Mouse (Mus musculus) right cerebral cortex, adult 2 months (tissue): ENCODE results near the gene Ikzf1.

Experiments
- DNase-seq, 2 experiments: peaks; one replicate each; pipeline ENCODE4 v3.0.0; 2021 to 2022; ENCODE audit warnings: low spot score in 2 of 2

Ikzf1 gene

DNA sequence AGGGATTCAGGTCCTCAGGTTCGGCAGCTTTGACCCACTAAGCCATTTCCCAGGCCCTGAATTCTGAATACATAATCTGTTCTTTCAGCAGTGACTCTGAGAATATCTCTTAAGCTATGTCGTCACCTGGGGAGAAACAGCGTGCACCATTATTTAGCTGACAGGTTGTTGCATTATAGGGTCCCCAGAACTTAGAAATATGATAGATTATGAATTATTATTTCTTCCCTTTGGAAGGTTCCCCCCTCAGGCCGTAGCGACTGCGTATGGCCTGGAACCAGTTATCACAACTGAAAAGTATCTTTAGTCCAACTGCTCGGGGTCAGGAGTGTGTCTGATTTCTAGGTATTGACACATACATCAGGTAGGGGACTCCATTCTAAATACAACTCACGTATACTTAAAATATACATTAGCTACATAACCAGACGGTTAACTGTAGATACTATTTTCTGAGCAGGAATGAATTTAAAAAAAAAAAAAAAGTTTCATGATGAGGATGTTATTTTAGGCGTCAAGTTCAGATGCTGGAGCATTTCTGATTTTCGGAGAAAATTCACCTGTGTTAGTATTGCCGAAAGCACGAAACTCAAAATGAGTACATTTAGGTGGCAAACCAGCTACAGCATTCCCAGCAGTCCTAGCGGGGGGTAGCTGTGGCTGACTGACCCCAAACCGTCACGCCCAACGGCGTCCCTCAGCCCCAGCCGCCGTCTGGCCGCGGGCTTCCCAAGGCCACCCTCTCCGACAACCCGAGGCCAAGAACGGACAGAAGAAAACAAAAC lies 123.4 kb downstream of the Ikzf1 start:
- DNase-seq: no peak

DNA sequence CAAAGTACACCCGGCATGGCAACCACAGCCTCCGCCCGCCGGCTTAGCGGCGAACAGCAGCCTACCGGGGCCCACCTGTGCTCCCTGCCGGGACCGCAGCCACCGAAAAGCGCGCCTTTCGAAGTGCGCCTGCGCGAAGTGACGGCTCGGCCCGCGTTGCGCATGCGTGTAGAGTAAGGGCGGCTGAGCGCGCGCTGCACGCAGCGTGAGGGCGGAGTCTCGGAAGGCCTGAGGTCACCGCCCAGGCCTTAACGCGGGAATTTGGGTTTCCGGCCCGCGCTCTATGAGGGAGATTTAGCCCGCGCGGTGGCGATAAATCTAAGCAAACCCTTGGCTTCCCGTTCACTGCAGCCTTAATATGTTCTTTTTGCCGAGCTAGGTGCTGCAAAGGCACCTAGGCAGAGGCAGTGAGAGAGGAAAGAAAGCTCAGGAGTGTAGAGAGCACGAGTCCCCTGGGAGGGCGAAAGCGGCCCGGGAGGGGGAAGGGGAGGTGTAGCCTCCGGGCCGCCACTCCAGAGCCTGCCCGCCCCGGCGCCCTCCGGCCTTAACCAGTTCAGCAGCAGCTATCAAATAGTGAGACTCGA lies 124.1 kb downstream of the Ikzf1 start, which contains the start of gene Fignl1:
Fignl1 (minus strand) TSS at position 143 of the 584 bp plus-strand sequence.
- peak; percentile 94 to 97 for DNase-seq

DNA sequence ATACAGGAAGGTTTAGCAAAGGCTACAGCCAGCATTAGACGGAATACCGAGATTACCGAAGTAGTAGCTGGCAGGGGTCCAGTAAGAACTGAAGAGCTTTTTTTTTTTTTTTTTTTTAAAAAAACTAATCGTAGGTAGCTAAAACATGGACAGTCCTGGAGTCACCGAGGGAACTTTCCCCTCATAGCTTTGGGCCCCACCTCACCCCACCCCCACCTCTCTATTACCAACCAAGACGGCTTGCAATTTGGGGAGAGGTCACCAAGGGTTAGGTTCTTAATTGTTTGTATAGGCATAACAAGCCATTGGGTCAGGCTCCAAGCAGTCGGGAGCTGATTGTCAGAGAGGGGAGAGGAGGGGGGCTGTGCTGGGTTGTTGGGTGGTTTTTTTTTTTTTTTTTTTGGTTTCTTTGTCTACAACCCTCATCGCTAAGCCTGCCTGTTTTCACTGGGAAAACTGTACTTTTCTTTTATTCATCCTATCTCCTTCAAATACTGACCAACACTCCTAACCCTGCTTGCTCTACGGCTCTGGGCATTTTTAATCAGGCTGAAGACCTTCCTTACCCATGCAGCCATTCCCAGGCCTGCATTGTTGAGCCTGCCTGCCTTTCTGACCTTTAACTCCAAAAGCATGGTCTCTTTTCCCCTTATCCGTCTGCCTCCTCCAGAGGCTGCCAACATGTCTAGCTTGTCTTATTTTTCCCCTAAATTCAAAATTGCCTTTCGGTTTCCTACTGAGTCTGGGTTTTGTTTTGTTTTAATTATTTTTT lies 124.8 kb downstream of the Ikzf1 start:
- no peak for DNase-seq

DNA sequence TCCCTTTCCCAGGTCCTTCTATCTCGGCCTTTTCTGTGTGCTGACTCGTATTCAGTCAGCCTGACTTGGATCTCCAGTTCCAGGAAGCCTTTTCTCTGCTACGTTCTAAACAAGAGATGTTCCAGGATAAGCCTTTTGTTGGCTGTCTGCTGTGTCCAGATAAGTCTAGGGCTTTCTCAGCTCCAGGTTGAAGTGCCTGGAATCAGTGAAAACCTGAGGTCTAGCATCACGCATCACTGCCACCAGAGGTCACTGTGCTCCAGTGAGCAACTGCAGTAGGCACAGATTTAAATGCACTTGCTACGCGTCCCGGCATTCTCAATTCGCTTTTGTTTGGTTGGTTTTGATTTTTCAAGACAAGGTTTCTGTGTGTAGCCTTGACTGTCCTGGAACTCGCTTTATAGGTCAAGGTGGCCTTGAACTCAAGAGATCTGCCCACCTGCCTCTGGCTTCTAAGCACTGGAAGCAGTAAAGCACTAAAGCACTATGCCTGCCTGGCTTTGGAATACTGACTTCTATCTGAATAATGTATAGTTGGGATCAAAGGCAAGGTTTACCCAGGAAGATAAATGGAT lies 127.2 kb downstream of the Ikzf1 start:
- peak; percentile 84 to 87 for DNase-seq

DNA sequence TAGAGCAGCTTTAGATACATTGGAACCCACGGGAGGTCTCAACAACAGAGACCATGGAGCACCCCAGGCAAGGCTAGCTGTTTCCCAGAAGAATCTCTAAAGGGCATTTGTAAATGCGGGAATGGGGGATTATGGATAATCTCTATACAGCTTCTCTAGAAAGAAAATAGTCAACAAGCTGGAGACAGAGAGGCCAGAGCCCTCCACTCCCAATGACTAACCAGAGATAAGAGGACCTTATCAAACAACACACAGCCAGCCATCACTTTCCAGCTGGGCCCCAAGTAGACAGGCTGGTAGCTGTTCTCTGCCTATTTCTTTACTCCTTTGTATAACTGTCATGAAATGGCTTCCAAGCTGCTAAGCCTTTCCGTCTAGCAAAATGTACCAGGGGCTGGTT lies 130.9 kb downstream of the Ikzf1 start:
- no peak for DNase-seq

DNA sequence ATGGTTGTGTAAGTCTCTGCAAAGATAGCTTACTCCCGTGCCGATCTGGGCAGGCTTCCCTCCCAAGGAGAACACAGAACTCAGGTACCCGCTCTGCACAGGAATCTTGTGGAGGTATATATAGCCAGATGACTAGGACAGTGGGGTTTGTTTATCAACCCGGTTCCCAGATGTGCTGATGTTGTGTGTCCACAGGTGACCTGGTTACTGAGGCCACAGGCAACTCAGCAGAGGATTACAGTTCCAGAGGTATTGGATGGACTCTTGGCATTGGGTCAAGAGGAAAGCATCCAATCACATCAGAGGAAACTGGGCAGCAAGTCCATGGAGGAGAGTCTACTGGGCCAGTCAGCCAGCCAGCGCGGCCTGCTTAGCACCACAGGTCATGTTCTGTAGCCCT lies 134.0 kb downstream of the Ikzf1 start:
- no peak for DNase-seq

DNA sequence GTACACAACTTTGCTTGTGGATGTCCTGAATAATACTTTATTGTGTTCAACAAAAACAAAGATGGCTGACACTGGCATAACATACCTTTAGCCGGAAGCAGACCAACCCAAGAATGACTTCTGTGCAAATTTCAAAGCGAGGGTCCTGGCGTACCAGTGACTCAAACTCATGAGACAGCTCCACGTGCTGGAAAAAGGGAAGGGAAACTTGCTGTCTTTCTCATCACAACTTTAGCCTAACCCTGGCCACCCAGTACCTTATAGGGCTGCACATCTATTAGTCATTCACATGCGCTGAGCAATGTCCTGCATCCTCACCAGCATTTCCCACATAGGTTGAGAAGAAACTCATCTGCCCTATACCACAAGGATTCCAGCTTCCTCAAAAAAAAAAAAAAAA lies 134.4 kb downstream of the Ikzf1 start:
- DNase-seq: no peak

DNA sequence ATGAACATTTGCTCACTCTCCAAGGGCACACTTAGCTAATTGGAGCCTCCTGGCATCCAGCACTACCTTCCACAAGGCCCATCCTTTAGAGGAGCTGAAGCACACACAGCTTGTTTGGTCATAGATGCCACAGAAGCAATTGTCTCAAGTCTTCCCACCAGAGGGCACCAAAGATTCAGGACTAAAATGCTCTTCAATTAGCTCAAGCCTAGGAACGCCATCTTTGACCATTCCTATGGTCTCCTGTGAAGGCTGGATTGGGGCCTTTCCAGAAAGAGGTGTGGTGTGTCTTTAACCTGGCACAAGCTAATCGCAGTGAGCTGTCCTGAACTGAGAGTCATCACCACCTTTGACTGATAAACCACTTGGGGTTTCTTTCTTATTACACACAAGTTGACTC lies 135.4 kb downstream of the Ikzf1 start:
- DNase-seq: peak; percentile 89

DNA sequence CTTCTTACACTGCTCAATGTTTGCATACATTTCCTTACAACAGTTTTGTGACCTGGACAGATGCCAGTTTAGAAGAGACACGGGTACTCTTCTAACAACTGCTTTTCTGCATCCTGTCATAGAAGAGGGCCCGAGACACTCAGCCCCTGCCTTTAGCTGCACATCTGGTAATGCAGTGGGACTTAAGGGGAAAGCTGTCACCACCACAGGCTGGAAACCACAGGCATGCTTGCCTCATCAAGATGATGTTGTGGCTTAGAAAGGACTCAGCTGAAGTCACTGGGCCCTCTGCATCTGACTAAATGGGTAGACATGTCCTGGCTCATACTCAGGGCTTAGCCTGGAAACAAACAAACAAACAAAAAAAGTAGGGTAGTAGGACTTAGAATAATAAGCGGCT lies 135.9 kb downstream of the Ikzf1 start:
- DNase-seq: no peak

DNA sequence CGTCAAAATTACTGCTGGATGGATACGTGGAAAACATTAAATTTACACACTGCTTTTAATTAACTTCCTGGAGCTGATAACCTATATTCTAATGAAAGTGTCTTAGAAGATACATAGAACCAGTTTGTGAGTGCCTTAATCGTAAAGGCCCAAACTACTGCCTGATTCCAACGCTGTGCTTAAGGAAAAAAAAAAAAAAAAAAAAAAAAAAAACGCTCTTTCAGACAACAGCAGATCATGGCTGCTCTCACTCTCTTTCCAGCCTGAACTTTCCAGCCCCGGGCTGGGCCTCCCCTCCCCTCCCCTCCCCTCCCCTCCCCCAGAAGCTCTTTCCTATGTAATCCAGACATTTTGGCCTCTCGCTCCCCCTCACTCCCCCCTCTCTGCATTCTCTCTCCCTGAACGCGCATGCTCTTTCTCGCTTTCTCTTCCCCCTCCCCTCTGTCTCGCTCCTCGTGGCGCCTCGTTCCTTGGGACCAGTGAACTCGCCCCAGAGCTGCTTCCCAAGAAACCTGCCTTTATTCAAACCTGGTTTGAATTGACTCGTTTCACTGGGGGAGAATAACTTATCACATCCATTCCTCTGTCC lies 136.7 kb downstream of the Ikzf1 start:
- no peak for DNase-seq
